Mouse (Mus musculus) liver, embryonic 15.5 days (tissue): ENCODE data around the gene Tut1. TPM values are rescaled to one million over a fixed set of nuclear protein-coding genes. Genes with fewer than 3 reads are reported as not detected.
A peak's percentile ranks its signal among the peaks of the same experiment; 100 is the strongest.
"Not testable (repeated sequence)": the region's sequence is repeated elsewhere in the genome, so short reads cannot be mapped to it uniquely, and the experiment has no call there.

Experiments used
- ATAC-seq: fragments of 200-750 bp; cut with Nextera tagmentation; 2 replicates; pipeline ENCODE4 v1.8.0; 2017; ENCODE audit warnings: moderate number of reproducible peaks, mild to moderate bottlenecking, moderate library complexity; ENCODE audit not compliant: insufficient read depth
- H3K27ac ChIP-seq: fragments of 300-500 bp; sonication (generic); replicated peaks from 2 replicates; pipeline ENCODE4 v1.5.1; 2015; ENCODE audit warnings: mild to moderate bottlenecking, inconsistent platforms
- H3K27me3 ChIP-seq: fragments of 300-500 bp; sonication (generic); 2 replicates; pipeline ENCODE4 v1.6.1; 2015; ENCODE audit warnings: mild to moderate bottlenecking, inconsistent platforms
- H3K36me3 ChIP-seq: fragments of 300-500 bp; sonication (generic); replicated peaks from 2 replicates; pipeline ENCODE4 v1.6.1; 2015; ENCODE audit warnings: moderate library complexity, mild to moderate bottlenecking, inconsistent platforms
- H3K4me1 ChIP-seq: fragments of 300-500 bp; sonication (generic); replicated peaks from 2 replicates; pipeline ENCODE4 v1.6.1; 2015; ENCODE audit warnings: inconsistent platforms
- H3K4me2 ChIP-seq: fragments of 300-500 bp; sonication (generic); 2 replicates; pipeline ENCODE4 v1.6.1; 2015; ENCODE audit warnings: moderate library complexity, mild to moderate bottlenecking, inconsistent platforms
- H3K4me3 ChIP-seq: fragments of 300-500 bp; sonication (generic); replicated peaks from 2 replicates; pipeline ENCODE4 v1.5.1; 2015; ENCODE audit warnings: mild to moderate bottlenecking, inconsistent platforms
- H3K9ac ChIP-seq: fragments of 300-500 bp; sonication (generic); 2 replicates; pipeline ENCODE4 v1.6.1; 2015; ENCODE audit warnings: moderate library complexity, mild to moderate bottlenecking, inconsistent platforms
- H3K9me3 ChIP-seq: fragments of 300-500 bp; sonication (generic); replicated peaks from 2 replicates; pipeline ENCODE4 v1.6.1; 2016; ENCODE audit warnings: inconsistent platforms
- WGBS: fragments of 180-500 bp; shearing (Covaris S2); methylation state at CpG from one replicate; pipeline ENCODE4 v1.1.7; 2015; ENCODE audit warnings: mixed read lengths; ENCODE audit not compliant: insufficient replicate concordance; 5-methylcytosine and 5-hydroxymethylcytosine counted together
- polyA plus RNA-seq: library from polyadenylated mRNA; unstranded; fragments of >200 nt; fragmentation: Nextera tagmentation; extraction: Ambion mirVana; gene quantifications from 2 replicates; pipeline ENCODE4 v1.2.1, GENCODE M21; 2015

The Tut1 gene
- polyA plus RNA-seq, 1 experiment from 2014 or later, result 13.7 TPM

DNA sequence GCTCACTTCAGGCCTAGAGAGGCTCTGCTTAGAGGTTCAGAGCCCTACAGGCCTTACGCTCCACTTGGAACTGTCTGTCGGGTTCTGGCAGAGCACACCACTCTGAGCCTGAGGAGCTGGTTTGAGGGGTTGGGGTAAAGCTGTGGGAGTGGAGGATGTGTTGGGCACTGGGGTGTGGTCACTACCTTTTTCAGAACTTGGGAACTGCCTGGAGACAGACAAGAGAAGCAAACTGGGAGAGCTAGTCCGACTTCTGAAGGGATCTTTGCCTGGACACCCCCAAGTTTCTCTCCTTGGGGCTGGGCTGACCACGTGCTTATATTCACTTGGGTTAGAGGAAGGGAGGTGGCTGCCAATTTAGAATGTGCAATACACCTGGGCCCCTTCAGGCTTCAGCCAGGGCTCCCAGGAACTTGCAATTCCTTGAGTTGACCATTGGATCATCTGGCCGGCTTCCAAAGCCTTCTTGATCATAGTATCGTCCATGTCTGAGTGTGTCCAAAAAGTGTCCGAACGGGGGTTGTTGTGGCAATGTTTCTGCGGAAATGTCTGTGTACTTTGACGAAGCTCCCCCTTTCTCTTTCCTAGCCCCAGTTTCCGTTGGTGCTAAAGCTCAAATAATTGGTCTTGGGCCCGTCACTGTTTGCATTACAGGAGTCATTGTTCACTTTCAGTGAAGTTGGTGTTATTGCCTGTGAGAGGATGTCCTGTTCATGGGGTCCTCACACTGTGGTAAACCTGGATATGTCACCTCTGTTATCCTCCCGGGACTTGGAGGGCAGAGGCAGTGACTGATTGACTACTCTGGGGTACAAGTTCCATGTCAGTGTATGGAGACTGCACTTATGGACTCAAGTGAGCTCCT is 38.5 kb downstream of the Tut1 start:
- no peak overlapping the region for H3K27ac ChIP-seq
- H3K9ac ChIP-seq, result no peak overlapping the region
- ATAC-seq, result no peak
- H3K36me3 ChIP-seq, result no peaks in the 10 kb centered on the region
- H3K4me3 ChIP-seq, result no peak overlapping the region
- H3K4me2 ChIP-seq, result 0 out of 2 replicates have a peak overlapping the region, but pooled peaks have one; percentile 4
- H3K9me3 ChIP-seq, result no peaks in the 10 kb centered on the region
- WGBS, result 63% methylated on average over 13 of the region's 13 CpGs
- peaks cover 52% of the 10 kb centered on the region for H3K27me3 ChIP-seq
- peaks cover 46% of the 10 kb centered on the region for H3K4me1 ChIP-seq

DNA sequence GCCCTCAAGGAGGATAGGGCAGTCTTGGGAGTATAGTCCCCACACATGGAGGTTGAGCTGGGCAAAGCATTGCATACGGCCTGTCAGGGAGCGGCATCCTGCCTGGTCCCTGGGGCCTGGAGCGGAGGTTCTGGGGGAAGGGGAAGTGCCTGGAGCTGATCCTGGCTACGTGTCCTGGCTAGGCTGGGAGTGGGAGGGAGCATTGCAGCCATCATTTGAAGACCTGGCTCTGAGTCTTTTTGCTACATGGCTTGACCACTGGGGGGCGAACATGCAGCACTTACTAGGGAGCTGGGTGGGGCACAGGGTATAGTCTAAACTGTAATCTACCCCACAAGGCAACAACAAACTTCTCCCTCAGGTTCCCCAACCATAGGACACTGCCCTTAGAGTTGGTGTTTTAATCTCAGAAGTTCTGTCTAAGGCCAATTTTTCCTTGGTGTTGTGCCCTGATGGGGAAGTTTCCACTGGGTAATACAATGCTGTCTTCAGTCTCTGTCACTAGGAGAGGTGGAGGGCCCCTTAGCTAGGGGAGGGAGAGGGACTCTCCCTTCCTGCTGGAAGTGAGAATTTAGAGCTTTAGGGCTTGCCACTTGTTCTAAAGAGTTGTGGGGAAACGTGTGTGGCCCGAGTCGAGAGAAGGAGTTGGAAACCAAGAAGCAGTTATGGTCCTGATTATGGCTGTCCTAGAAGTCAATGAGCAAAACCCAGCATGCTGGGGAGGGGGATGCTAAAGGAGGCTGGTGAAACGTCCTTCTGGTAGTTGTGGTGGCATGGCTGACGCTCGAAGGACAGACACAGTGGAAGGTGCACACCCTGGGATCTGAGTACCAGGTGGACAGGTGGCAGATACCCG is 39.4 kb downstream of the Tut1 start:
- H3K4me1 ChIP-seq, result peaks cover 53% of the 10 kb centered on the region
- H3K9me3 ChIP-seq, result no peaks in the 10 kb centered on the region
- no peak overlapping the region for H3K4me3 ChIP-seq
- H3K36me3 ChIP-seq, result no peaks in the 10 kb centered on the region
- H3K27me3 ChIP-seq, result peaks cover 43% of the 10 kb centered on the region
- no peak overlapping the region for H3K9ac ChIP-seq
- no peak overlapping the region for H3K27ac ChIP-seq
- no peak overlapping the region for H3K4me2 ChIP-seq
- no peak for ATAC-seq
- WGBS, result 16% methylated on average over 12 of the region's 12 CpGs

DNA sequence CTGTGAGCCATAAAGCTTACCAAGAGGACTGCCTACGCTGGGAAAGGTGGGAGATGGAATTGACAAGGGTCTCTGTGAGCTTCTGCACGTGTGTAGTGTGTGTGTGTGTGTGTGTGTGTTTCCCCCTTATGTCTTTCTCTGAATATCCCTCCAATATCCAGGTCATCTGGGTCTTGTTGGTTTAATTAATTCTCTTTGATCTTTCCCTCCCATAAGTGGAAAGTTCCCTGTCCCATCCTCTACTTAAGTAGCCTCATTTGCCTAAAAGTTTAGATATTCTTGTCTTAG is 39.9 kb downstream of the Tut1 start:
- H3K36me3 ChIP-seq, result no peaks in the 10 kb centered on the region
- H3K27ac ChIP-seq, result no peak overlapping the region
- H3K4me1 ChIP-seq, result peaks cover 53% of the 10 kb centered on the region
- H3K4me3 ChIP-seq, result no peak overlapping the region
- ATAC-seq, result no peak
- no peaks in the 10 kb centered on the region for H3K9me3 ChIP-seq
- no peak overlapping the region for H3K4me2 ChIP-seq
- no peak overlapping the region for H3K9ac ChIP-seq
- WGBS, result 37% methylated on average over 2 of the region's 2 CpGs
- peaks cover 38% of the 10 kb centered on the region for H3K27me3 ChIP-seq

DNA sequence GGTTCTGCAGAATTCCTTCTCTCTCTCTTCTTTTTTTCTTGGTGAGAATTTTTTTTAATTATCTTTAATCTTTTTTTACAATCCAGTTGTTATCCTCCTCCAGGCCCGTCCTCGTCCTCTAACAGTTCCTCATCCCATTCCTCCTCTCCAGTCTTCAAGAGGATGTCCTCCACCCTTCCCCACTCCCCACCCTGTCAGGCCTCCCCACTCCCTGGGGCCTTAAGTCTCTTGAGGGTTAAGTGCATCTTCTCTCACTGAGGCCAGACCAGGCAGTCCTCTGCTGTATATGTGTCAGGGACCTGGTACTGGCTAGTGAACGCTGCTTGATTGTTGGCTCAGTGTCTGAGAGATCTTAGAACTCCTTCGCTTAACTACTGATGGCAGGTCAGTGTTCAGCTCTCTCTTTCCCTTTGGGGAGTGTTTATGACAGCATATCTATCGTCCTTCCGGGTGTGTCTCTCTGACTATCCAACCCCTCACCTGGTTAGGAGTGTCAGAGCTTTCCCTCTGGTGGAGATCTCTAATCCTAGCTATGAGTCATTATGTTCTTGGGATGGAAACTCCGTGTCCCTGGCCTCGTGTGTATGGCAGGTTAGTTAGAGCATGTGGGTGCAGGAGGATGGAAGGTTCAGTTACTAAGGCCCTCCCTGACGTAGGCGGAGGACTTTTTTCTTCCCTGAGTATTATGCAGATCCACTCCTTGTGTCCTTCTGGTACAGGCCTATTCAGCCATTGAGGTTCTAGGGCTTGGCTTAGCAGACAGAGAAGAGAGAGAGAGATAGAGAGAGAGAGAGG is 41.4 kb downstream of the Tut1 start:
- no peak for ATAC-seq
- H3K27me3 ChIP-seq, result peaks cover 23% of the 10 kb centered on the region
- no peaks in the 10 kb centered on the region for H3K36me3 ChIP-seq
- no peaks in the 10 kb centered on the region for H3K9me3 ChIP-seq
- peaks cover 44% of the 10 kb centered on the region for H3K4me1 ChIP-seq
- 59% methylated on average over 10 of the region's 10 CpGs for WGBS
- H3K4me2 ChIP-seq, result no peak overlapping the region
- no peak overlapping the region for H3K9ac ChIP-seq
- no peak overlapping the region for H3K4me3 ChIP-seq
- no peak overlapping the region for H3K27ac ChIP-seq

DNA sequence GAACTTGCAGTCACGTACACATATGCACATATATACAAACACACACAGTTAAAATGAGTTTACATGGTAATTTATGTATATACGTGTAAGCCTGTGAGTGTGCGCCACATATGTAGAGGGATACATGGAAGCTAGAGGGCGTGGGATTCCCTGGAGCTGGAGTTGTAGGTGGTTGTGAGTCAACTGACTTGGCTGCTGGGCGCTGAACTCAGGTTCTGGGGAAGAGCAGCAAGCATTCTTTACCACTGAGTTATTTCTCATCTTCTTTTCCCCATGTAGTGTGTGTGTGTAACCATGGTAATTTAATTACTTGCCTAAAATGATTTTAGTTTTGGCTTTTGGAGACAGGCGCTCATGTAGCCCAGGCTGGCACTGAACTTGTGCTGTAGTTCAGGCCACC is 43.0 kb downstream of the Tut1 start:
- ATAC-seq, result no peak
- H3K9me3 ChIP-seq, result no peaks in the 10 kb centered on the region
- no peak overlapping the region for H3K4me2 ChIP-seq
- H3K9ac ChIP-seq, result no peak overlapping the region
- H3K27ac ChIP-seq, result no peak overlapping the region
- 72% methylated on average over 6 of the region's 6 CpGs for WGBS
- H3K27me3 ChIP-seq, result peaks cover 8% of the 10 kb centered on the region; the same call in 1 of the 2 replicates
- H3K36me3 ChIP-seq, result no peaks in the 10 kb centered on the region
- H3K4me3 ChIP-seq, result no peak overlapping the region
- peaks cover 36% of the 10 kb centered on the region for H3K4me1 ChIP-seq

DNA sequence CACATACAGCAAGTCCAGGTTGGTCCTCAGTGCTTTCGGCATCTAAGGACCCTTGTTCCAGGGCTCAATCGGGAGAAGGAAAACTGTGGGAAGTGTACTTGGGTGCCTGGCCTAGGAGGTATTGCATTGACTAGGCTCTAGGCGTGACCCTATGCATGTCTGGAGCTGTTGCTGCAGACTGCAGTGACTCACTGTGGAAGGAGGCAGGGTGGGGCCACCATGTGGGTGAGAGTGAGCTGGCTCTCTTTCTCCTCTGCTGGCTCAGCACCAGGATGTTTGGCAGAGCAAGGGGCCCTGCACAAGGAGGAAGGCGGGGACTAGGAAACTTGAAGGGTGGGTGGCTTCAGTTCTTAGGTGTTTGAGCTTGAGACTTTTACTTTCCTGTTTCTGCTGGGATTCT is 43.9 kb downstream of the Tut1 start:
- ATAC-seq, result peak; percentile 66
- H3K9me3 ChIP-seq, result no peaks in the 10 kb centered on the region
- no peaks in the 10 kb centered on the region for H3K27me3 ChIP-seq
- 0 out of 2 replicates have a peak overlapping the region, but pooled peaks have one; percentile 1 for H3K4me2 ChIP-seq
- 0 out of 2 replicates have a peak overlapping the region, but pooled peaks have one; percentile 19 for H3K27ac ChIP-seq
- H3K4me1 ChIP-seq, result peaks cover 31% of the 10 kb centered on the region
- H3K9ac ChIP-seq, result no peak overlapping the region
- 37% methylated on average over 4 of the region's 4 CpGs for WGBS
- H3K36me3 ChIP-seq, result no peaks in the 10 kb centered on the region
- H3K4me3 ChIP-seq, result no peak overlapping the region

DNA sequence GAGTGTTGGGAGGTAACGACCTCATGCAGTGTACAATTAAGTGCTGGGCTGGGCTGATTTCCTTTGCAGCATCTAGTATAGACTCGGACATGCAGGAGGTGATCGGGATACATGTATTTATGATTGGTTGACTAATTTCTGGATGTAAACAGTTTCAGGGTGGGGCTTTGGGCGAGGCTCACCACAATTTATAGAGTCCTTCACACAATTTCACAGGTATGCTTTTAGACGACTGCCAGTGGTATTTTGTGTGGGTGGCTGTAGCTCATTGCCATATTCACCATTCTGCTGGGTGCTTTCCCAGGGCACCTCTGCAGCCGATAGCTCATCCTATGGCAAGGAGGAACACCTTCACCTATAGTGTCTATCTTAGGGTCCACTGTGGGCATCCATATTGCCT is 44.9 kb downstream of the Tut1 start:
- 67% methylated on average over 6 of the region's 6 CpGs for WGBS
- no peaks in the 10 kb centered on the region for H3K9me3 ChIP-seq
- no peak for ATAC-seq
- H3K36me3 ChIP-seq, result no peaks in the 10 kb centered on the region
- no peak overlapping the region for H3K9ac ChIP-seq
- no peaks in the 10 kb centered on the region for H3K27me3 ChIP-seq
- no peak overlapping the region for H3K4me3 ChIP-seq
- H3K27ac ChIP-seq, result no peak overlapping the region
- no peak overlapping the region for H3K4me2 ChIP-seq
- H3K4me1 ChIP-seq, result peaks cover 21% of the 10 kb centered on the region

DNA sequence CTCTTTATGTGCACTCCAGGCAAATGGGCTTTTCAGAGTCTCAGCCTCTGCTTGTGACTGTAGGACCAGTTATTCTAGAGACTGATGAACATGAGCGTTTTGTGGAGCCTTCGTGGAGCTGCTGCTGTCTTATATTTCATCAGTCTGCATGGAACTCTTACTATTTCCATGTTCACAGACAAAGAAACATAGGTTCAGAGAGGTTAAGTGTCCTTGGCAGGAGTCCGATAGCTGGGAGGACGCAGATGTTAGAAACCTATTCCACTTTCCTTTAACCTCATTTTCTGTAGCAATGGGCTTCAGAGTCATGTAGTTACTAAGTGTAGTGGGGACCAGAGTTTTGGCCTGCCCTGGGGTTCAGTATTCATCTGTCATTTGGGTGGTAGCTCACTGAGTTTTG is 45.6 kb downstream of the Tut1 start:
- no peak overlapping the region for H3K4me2 ChIP-seq
- 75% methylated on average over 4 of the region's 4 CpGs for WGBS
- no peak overlapping the region for H3K4me3 ChIP-seq
- H3K4me1 ChIP-seq, result peaks cover 21% of the 10 kb centered on the region
- H3K9ac ChIP-seq, result no peak overlapping the region
- H3K27me3 ChIP-seq, result no peaks in the 10 kb centered on the region
- no peaks in the 10 kb centered on the region for H3K36me3 ChIP-seq
- ATAC-seq, result no peak
- no peak overlapping the region for H3K27ac ChIP-seq
- H3K9me3 ChIP-seq, result no peaks in the 10 kb centered on the region

DNA sequence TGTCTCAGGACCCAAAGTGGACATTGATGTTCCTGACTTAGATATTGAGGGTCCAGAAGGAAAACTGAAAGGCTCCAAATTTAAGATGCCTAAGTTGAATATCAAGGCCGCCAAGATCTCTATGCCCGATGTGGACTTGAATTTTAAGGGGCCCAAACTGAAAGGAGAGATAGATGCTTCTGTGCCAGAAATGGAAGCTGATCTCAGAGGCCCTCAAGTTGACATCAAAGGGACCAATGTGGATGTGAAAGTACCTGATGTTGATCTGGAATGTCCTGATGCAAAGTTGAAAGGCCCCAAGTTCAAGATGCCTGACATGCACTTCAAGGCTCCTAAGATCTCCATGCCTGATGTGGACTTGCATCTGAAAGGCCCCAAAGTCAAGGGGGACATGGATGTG is 53.3 kb downstream of the Tut1 start:
- not testable (repeated sequence) for H3K9ac ChIP-seq, H3K27me3 ChIP-seq, H3K27ac ChIP-seq, ATAC-seq, H3K9me3 ChIP-seq, H3K4me1 ChIP-seq, H3K4me2 ChIP-seq, H3K4me3 ChIP-seq, H3K36me3 ChIP-seq
- 74% methylated on average over 2 of the region's 2 CpGs for WGBS
